Mouse (Mus musculus) forebrain, embryonic 13.5 days (tissue): ENCODE measurements around the gene Nrip3. TPM values are rescaled to one million over a fixed set of nuclear protein-coding genes. Genes with fewer than 3 reads are reported as not detected.
A peak's percentile ranks its signal among the peaks of the same experiment; 100 is the strongest.

ENCODE experiments used
- ATAC-seq: fragments of 200-750 bp; cut with Nextera tagmentation; 2 replicates; pipeline ENCODE4 v1.8.0; 2017
- H3K27ac ChIP-seq: fragments of 300-500 bp; sonication (generic); 2 replicates; pipeline ENCODE4 v1.5.1; 2015; ENCODE audit warnings: inconsistent platforms, mild to moderate bottlenecking, moderate library complexity
- H3K27me3 ChIP-seq: fragments of 300-500 bp; sonication (generic); 2 replicates; pipeline ENCODE4 v1.6.1; 2015; ENCODE audit warnings: mild to moderate bottlenecking, inconsistent platforms
- H3K36me3 ChIP-seq: fragments of 300-500 bp; sonication (generic); 2 replicates; pipeline ENCODE4 v1.6.1; 2015; ENCODE audit warnings: mild to moderate bottlenecking, inconsistent platforms; ENCODE audit not compliant: poor library complexity, severe bottlenecking
- H3K4me1 ChIP-seq: fragments of 300-500 bp; sonication (generic); 2 replicates; pipeline ENCODE4 v1.6.1; 2015; ENCODE audit warnings: inconsistent platforms
- H3K4me2 ChIP-seq: fragments of 300-500 bp; sonication (generic); 2 replicates; pipeline ENCODE4 v1.6.1; 2015; ENCODE audit warnings: inconsistent platforms, mild to moderate bottlenecking, moderate library complexity
- H3K4me3 ChIP-seq: fragments of 300-500 bp; sonication (generic); 2 replicates; pipeline ENCODE4 v1.5.1; 2015; ENCODE audit warnings: mild to moderate bottlenecking, inconsistent platforms
- H3K9ac ChIP-seq: fragments of 300-500 bp; sonication (generic); 2 replicates; pipeline ENCODE4 v1.6.1; 2015; ENCODE audit warnings: mild to moderate bottlenecking, inconsistent platforms
- H3K9me3 ChIP-seq: fragments of 300-500 bp; sonication (generic); replicated peaks from 2 replicates; pipeline ENCODE4 v1.6.1; 2016; ENCODE audit warnings: inconsistent platforms
- WGBS: fragments of 180-500 bp; shearing (Covaris S2); methylation state at CpG from one replicate; pipeline ENCODE4 v1.1.7; 2015; 5-methylcytosine and 5-hydroxymethylcytosine counted together
- polyA plus RNA-seq: library from polyadenylated mRNA; unstranded; fragments of >200 nt; fragmentation: Nextera tagmentation; extraction: Ambion mirVana; gene quantifications from 2 replicates; pipeline ENCODE4 v1.2.1, GENCODE M21; 2015

The Nrip3 gene
- polyA plus RNA-seq, 1 experiment from 2014 or later, result 2.7 TPM

DNA sequence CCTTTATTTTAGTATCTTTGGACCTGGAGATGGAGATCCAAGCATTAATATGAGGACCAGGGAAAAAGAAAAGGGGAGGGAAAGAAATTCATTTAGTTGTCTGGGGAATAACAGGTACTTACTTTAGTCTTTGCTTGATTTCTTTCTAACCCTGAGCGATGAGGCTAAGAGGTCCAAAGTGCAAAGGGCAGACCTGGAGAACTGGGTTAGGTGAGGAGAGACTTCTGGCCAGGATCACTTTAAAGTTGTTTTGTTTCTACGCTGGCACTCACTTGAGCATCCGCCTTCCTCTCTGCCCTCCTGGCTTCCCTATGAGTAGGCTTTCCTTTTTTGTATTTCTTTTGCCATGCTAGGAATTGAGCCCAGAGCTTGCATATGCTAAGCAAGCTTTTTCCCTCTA, 25.5 kb downstream of the Nrip3 start:
- no peak for ATAC-seq

DNA sequence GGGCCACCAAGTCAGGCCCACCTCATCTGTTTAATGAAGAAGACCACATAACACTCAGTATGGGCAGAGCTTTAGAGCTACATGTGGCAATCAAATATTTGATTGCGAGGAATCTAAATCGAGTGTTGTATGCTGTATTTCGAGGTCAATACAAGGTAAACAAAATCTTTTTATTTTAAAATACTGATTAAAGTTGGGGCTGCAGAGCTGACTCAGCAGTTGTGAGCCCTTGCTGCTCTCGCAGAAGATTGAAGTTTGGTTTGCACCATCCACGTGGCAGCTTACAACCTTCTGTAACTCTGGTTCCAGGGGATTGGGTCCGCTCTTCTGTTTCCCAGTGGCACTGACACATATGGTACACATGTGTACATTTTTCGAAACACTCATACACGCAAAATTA, 27.8 kb downstream of the Nrip3 start:
- no peak for ATAC-seq
- H3K36me3 ChIP-seq, result no peaks in the 10 kb centered on the region
- no peak overlapping the region for H3K9ac ChIP-seq
- no peak overlapping the region for H3K4me2 ChIP-seq
- H3K9me3 ChIP-seq, result no peaks in the 10 kb centered on the region
- H3K4me3 ChIP-seq, result no peak overlapping the region
- 93% methylated on average over 8 of the region's 8 CpGs for WGBS
- H3K27ac ChIP-seq, result no peak overlapping the region
- peaks cover 23% of the 10 kb centered on the region for H3K4me1 ChIP-seq
- H3K27me3 ChIP-seq, result no peaks in the 10 kb centered on the region

More for the DNA sequence above, 25.5 kb downstream of the Nrip3 start:
- Histone ChIP-seq H3K4me3 (no peak overlapping the region), H3K9ac (no peak overlapping the region), H3K36me3 (no peaks in the 10 kb centered on the region), H3K27me3 (no peaks in the 10 kb centered on the region), H3K4me2 (no peak overlapping the region), H3K9me3 (no peaks in the 10 kb centered on the region), H3K4me1 (peaks cover 17% of the 10 kb centered on the region), H3K27ac (no peak overlapping the region)
- WGBS, result 89% methylated on average over 3 of the region's 3 CpGs

DNA sequence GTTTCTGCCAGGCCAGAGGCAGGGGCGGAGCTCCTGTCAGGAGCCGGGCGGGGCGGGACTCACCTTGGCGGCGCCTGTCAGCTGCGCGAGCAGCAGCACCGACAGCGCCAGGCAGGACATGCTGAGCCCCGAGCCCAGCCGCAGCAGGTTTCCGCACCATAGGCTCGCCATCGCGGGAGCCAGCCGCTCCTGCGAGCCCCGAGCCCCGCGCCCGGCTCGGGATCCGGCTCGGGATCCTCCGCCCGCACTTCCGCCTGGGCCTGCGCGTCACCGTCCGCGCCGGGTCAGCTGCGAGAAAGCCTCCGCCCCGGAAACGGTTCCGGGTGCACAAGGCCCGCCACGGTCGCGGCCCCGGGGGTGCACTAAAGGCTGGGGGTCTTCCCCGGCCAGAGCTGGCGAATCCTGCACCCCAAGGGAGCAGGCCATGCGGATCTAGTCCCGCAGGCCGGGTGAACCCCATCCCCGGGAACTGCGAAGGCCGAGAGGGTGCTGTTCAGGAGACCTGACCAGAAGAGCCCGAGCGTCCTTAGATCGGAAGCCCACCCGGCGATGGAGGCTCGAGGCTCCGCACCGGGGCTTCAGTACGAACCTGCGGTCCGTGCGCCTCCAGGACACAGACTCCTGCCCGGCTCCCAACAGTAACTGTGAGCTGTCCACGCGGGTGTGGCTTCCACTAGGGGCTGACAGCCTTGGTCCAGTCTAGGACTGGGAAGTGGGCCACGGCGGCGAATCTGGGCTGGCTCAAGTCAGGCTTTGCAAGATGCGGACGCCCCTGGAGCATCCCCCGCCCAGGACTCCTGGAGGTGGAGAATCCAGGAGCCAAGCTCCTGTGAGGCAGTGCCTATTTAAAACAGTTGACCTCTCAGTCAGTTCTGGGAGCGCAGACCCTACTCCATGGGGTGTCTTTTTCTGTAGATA, 29.6 kb downstream of the Nrip3 start, which contains the start of gene Tmem9b:
Gene Tmem9b (minus strand): TSS at position 868 of the 918 bp plus-strand sequence.
- peak within 1 kb of the TSS; percentile 79 for H3K27ac ChIP-seq
- WGBS, result under 1% methylated on average over 74 of the region's 74 CpGs

DNA sequence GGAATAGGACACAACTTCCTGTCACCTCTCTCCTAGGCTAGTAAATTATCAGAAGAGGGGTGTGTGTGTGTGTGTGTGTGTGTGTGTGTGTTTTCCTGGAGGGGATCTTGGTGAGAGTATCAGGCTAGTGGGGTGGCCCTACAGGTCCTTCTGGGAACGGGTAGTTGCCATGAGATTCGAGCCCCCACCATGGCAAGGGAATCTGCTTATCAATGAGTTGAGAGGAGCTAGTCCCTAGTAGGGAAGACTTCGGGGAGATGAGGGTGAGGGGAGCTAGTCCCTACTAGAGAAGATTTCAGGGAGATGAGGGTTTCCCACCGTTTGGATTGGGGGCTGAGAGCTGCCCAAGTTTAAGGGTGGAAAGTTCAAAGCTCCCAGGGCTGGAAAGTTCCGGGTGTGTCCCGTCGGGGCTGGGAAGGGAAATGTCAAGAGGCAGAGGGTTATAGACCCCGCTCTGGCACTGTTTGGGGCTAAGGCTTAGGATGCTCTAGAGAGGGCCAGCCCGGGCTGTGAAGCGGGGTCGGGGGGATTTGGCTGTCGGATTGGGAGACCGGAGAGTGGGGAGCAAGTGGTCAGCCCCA, 30.3 kb downstream of the Nrip3 start:
- Histone ChIP-seq H3K9ac (peak overlapping the region; percentile 93), H3K4me1 (peaks cover 23% of the 10 kb centered on the region), H3K27ac (peak overlapping the region; percentile 79), H3K36me3 (peaks cover 7% of the 10 kb centered on the region), H3K27me3 (no peaks in the 10 kb centered on the region), H3K4me2 (peak overlapping the region; percentile 95), H3K4me3 (peak overlapping the region; percentile 90), H3K9me3 (no peaks in the 10 kb centered on the region)
- WGBS, result 4% methylated on average over 13 of the region's 13 CpGs
- ATAC-seq, result no peak; the same call in 1 of the 2 replicates

More for the DNA sequence above, 29.6 kb downstream of the Nrip3 start, which contains the start of gene Tmem9b:
- H3K36me3 ChIP-seq, result no peaks in the 10 kb centered on the region
- H3K4me2 ChIP-seq, result peak within 1 kb of the TSS; percentile 95
- peaks cover 23% of the 10 kb centered on the region for H3K4me1 ChIP-seq
- H3K9ac ChIP-seq, result peak within 1 kb of the TSS; percentile 93
- H3K27me3 ChIP-seq, result no peaks in the 10 kb centered on the region
- H3K9me3 ChIP-seq, result no peaks in the 10 kb centered on the region
- H3K4me3 ChIP-seq, result peak within 1 kb of the TSS; percentile 90
- peak; percentile 93 for ATAC-seq

DNA sequence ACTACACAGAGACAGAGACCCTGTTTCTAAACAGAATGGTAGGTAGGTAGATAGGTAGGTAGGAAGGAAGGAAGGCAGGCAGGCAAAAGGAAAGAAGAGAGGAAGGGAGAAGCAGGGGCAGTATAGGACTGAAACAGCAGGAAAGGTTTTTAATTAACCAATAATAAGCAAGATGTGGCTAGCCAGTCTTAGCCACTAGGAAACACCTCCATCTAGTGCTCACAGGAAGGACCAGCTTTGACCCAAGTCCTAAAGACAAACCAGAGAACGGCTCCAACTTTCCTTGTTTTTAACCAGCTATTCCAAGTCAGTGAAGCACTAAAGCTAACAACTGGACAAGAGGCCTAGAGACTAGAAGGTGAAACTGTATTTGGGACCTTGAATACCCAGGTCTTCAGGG, 34.1 kb downstream of the Nrip3 start:
- H3K36me3 ChIP-seq, result peaks cover 35% of the 10 kb centered on the region

DNA sequence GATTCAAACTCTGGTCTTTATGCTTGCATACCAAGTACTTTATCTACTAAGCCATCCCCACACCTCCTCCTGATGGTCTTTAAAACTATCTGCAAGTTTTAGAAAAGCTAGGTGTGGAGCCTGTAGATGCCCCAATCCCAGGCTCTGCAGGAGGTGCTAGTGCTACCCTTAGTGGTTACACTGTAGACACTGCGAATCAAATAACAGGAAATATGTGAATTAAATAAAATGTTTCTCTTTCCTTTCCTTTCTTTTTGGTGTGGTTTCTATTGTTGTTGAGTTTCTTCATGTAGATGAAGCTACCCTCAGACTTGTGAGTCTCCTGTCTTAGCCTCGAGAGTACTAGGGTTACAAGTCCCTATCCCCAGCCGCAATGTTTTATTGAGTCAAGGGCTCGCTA, 40.1 kb downstream of the Nrip3 start:
- Histone ChIP-seq H3K9ac (no peak overlapping the region), H3K4me1 (no peaks in the 10 kb centered on the region), H3K9me3 (no peaks in the 10 kb centered on the region), H3K36me3 (peaks cover 59% of the 10 kb centered on the region), H3K27me3 (no peaks in the 10 kb centered on the region), H3K27ac (no peak overlapping the region), H3K4me2 (no peak overlapping the region), H3K4me3 (no peak overlapping the region)
- 92% methylated on average over 4 of the region's 4 CpGs for WGBS
- no peak for ATAC-seq

More for the DNA sequence above, 34.1 kb downstream of the Nrip3 start:
- H3K9me3 ChIP-seq, result no peaks in the 10 kb centered on the region
- H3K4me2 ChIP-seq, result no peak overlapping the region
- no peak overlapping the region for H3K9ac ChIP-seq
- ATAC-seq, result no peak
- WGBS, result 77% methylated on average over 1 of the region's 1 CpGs
- peaks cover 12% of the 10 kb centered on the region for H3K4me1 ChIP-seq
- H3K27me3 ChIP-seq, result no peaks in the 10 kb centered on the region
- no peak overlapping the region for H3K27ac ChIP-seq
- no peak overlapping the region for H3K4me3 ChIP-seq

DNA sequence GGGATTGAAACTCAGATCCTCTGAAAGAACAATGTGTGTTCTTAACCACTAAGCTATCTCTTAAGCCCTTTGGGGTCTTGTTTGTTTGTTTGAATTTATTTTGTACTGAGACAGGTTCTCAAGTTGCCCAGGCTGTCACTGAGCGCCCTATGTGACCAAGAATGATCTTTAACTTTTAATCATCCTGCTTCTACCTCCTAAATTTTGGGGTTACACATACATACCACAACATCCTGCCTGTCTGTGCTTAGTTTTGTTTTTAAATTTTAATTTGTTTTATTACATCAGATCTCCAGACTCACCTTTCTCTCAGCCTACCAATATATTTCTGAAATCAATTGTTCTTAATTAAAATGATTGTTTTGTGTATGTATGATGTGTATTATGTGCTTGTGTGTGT, 40.8 kb downstream of the Nrip3 start:
- WGBS, result 88% methylated on average over 1 of the region's 1 CpGs
- H3K27ac ChIP-seq, result no peak overlapping the region
- no peak overlapping the region for H3K4me2 ChIP-seq
- H3K9me3 ChIP-seq, result no peaks in the 10 kb centered on the region
- no peak overlapping the region for H3K4me3 ChIP-seq
- ATAC-seq, result no peak
- no peaks in the 10 kb centered on the region for H3K27me3 ChIP-seq
- H3K9ac ChIP-seq, result no peak overlapping the region
- peaks cover 61% of the 10 kb centered on the region for H3K36me3 ChIP-seq
- no peaks in the 10 kb centered on the region for H3K4me1 ChIP-seq

DNA sequence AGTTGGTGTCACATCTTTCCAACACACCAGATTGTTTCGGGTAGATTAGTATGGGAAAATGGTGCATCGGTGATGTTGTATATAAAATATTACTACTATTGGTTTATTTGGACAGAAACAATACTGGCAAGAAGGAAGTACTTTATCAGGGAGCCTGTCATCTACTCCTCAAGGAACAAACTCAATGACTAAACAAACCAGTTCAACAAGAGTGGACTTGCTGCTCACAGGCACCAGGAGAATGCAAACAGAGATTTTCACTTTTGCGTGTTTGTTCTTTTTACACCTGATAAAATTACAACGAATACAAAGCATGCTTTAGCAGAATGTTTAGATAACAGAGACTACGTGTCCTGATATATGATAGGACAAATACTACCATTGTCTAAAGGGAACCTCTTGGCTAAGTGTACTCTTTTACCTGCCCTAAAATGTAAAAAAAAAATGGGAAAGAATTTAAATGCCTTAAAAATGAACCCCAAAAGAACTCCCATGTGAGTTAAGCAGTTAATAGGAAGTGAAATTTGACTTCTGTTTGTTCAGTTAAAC, 41.9 kb downstream of the Nrip3 start:
- 94% methylated on average over 5 of the region's 5 CpGs for WGBS
- Histone ChIP-seq H3K36me3 (peaks cover 62% of the 10 kb centered on the region), H3K9me3 (no peaks in the 10 kb centered on the region), H3K4me1 (no peaks in the 10 kb centered on the region), H3K4me3 (no peak overlapping the region), H3K27me3 (no peaks in the 10 kb centered on the region), H3K27ac (no peak overlapping the region), H3K4me2 (no peak overlapping the region), H3K9ac (no peak overlapping the region)
- no peak for ATAC-seq

DNA sequence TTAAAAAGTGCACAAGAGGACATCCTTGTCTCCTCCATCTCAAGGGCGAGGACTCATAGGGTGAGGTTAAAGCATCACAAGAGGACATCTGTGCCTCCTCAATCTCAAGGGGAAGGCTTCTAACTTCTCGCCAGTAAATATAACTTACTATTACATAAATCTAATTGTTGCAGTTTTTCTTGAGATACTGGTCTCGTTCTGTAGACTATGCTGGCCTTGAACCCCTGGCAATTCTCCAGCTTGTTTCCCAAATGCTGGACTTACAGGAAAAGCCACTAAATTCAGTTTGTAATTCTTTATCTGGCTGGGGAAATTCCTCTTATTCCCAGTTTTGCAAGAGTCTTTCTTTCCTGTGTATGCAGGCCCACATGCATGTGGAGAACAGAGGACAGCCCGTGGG, 47.0 kb downstream of the Nrip3 start:
- ATAC-seq, result no peak
- Histone ChIP-seq H3K9ac (no peak overlapping the region), H3K27ac (no peak overlapping the region), H3K4me3 (no peak overlapping the region), H3K9me3 (no peaks in the 10 kb centered on the region), H3K4me2 (no peak overlapping the region), H3K4me1 (no peaks in the 10 kb centered on the region), H3K36me3 (peaks cover 29% of the 10 kb centered on the region), H3K27me3 (no peaks in the 10 kb centered on the region)
- 93% methylated on average over 4 of the region's 4 CpGs for WGBS

DNA sequence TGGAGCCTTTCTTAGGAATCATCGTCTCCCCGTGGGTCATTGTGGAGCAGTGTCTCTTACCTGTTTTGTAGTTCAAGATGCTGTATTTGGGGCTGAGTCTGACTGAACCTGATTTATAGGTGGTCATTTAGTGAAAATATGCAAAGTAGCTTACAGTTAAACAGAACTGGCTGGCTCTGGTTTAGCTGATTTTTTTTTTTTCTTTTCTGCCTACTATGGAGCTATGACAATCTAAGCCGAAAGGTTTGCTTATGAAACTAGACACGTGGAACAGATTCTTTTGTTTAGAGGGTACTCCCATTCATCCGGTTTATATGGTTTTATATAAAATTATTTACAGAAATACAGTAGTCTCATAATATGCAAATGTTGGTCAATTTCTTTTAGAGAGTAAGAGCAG, 50.2 kb downstream of the Nrip3 start, which contains the start of gene Ascl3:
Gene Ascl3 (minus strand): TSS at position 101 of the 400 bp plus-strand sequence.
- Histone ChIP-seq H3K4me3 (no peak within 1 kb of the TSS), H3K4me2 (no peak within 1 kb of the TSS), H3K27ac (no peak within 1 kb of the TSS), H3K27me3 (no peaks in the 10 kb centered on the region), H3K9me3 (no peaks in the 10 kb centered on the region), H3K4me1 (no peaks in the 10 kb centered on the region), H3K36me3 (peaks cover 18% of the 10 kb centered on the region), H3K9ac (no peak within 1 kb of the TSS)
- ATAC-seq, result no peak
- WGBS, result 93% methylated on average over 5 of the region's 5 CpGs

DNA sequence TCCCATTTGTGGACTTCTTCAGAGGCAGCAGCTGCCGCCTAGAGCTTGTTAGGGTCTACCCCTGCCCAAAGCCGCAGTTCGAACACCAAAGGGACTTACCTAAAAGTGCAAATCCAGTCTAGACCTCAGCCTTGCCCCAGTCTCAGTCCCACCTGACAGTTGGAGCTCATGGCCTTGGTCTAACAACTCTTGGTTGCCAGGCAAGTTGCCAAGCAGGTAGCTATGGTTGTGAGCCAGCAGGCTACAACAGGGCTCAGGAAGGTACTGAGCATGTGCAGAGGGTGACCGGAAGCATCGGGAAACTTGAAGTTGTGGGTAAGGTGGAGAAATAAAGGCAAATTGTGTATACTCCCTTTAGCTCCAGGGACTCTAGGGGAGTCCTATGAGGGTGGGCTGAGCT, 58.1 kb downstream of the Nrip3 start, which contains the start of gene BC051019:
Gene BC051019 (minus strand): TSS at position 154 of the 400 bp plus-strand sequence.
- Histone ChIP-seq H3K27ac (no peak within 1 kb of the TSS), H3K9me3 (no peaks in the 10 kb centered on the region), H3K4me2 (no peak within 1 kb of the TSS), H3K4me1 (no peaks in the 10 kb centered on the region), H3K27me3 (no peaks in the 10 kb centered on the region), H3K9ac (no peak within 1 kb of the TSS), H3K4me3 (no peak within 1 kb of the TSS), H3K36me3 (no peaks in the 10 kb centered on the region)
- WGBS, result 90% methylated on average over 5 of the region's 5 CpGs
- ATAC-seq, result no peak

DNA sequence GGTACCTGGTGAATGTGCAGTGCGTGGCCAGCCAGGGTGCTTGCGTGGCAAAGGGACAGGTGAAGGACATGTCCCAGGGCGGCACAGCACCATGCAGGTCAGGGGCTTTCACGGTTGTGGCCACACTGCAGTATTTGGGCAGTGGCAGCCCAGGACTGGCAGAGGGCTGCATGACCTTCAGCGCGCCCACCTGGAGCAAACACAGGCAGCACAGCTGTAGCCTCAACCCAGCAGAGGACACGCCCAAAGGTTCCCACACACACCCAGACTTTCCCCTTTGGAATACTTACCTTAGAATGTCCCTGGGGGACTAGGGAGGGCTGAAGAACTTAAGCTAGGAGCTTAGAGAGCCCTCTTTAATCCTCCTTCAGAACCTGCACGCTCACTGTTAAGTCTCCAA, 58.7 kb downstream of the Nrip3 start:
- Histone ChIP-seq H3K27me3 (no peaks in the 10 kb centered on the region), H3K27ac (no peak overlapping the region), H3K4me2 (no peak overlapping the region), H3K9me3 (no peaks in the 10 kb centered on the region), H3K4me3 (no peak overlapping the region), H3K9ac (no peak overlapping the region), H3K36me3 (no peaks in the 10 kb centered on the region), H3K4me1 (no peaks in the 10 kb centered on the region)
- ATAC-seq, result no peak
- 95% methylated on average over 8 of the region's 8 CpGs for WGBS
